Mouse (Mus musculus) ES-Bruce4 (cell line): ENCODE measurements around the gene Trdn.

Source experiments
- CTCF ChIP-seq: IDR thresholded peaks from one replicate; pipeline ENCODE4 v1.8.1; 2011; ENCODE audit warnings: low read depth, low read length
- EP300 ChIP-seq: IDR thresholded peaks from 2 replicates; pipeline ENCODE4 v1.6.1; 2011; ENCODE audit warnings: low read depth, low read length; ENCODE audit not compliant: insufficient read depth

DNA sequence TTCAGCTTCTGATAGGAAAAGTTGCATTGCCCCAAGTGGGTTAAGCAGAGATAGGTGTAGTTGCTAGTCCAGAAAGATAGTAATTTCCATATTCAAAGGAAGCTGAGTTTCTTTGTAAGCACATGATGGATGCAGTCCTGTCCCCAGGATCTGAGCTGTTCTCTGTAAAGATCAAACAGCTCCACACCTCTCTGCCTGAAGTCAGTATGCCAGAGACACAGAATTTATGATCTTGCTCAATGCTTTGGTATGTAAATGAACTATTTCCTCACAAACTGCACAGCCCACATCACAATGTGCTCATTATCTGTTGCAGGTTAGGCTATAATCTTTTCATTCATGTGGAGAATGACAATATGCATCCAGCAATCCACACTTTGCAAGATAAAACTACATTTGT is 8.0 kb downstream of the Trdn start:
- no peak for TF ChIP-seq EP300
- TF ChIP-seq CTCF: no peak
